Mouse (Mus musculus) right cerebral cortex, adult 2 months (tissue): ENCODE measurements around the gene Prom2.

Experiments
- DNase-seq, 2 experiments: peaks; one replicate each; pipeline ENCODE4 v3.0.0; 2021 to 2022; ENCODE audit warnings: low spot score in 2 of 2

Prom2 gene

GRCm38 (mm10) chr2:127523950-127524729, 17.1 kb downstream of the Prom2 start:
- DNase-seq = no peak

GRCm38 (mm10) chr2:127522006-127522441, 19.2 kb downstream of the Prom2 start, which contains the start of gene Kcnip3:
Gene Kcnip3, minus strand, starts transcription at chr2:127522094.
- peak; percentile 72 to 86 for DNase-seq

- DNase-seq = peak; percentile 75 to 79
Observed at GRCm38 (mm10) chr2:127521172-127522005, 19.9 kb downstream of the Prom2 start.

GRCm38 (mm10) chr2:127520123-127520522, 21.1 kb downstream of the Prom2 start:
- no peak for DNase-seq

- DNase-seq = no peak
Observed at GRCm38 (mm10) chr2:127519308-127519707, 22.0 kb downstream of the Prom2 start.

DNA sequence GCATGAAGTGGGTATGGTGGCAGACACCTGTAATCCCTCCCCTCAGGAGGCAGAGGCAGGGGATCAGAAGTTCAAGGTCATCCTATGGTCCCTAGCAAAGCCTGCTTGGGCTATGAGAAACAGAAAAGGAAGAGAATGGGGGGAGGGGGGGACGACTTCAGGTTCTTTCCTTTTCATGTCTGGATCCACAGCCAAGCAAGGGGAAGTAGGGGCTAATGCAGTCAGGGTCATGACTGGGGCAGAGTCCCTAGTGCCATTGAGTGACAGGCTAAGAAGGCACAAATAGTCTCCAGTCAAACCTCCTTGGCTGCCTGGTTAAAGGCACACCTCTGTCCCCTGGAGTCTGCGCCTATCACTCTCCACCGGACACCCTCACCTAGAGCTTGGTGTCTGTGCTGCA, 22.4 kb downstream of the Prom2 start:
- DNase-seq = no peak

DNA sequence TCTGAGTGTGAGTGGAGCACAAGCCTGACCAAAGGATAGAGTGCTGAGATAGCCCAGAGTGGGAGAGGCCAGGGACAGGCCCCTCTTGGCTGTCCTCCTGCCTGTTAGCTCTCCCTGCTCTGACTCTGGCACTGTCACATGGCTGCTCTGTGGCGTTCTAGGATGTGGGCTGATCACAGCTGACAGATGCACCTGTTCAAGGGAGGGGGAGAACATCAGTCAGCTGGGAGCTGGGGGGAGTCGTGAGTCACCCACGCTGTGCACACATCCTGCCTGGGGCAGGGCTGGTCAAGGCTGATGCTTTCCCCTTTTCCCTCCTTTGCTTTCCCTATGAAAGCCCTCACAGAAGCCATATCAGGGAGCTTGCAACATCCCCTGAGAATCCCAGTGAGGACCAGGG, 23.0 kb downstream of the Prom2 start:
- peak; percentile 70 to 72 for DNase-seq

DNA sequence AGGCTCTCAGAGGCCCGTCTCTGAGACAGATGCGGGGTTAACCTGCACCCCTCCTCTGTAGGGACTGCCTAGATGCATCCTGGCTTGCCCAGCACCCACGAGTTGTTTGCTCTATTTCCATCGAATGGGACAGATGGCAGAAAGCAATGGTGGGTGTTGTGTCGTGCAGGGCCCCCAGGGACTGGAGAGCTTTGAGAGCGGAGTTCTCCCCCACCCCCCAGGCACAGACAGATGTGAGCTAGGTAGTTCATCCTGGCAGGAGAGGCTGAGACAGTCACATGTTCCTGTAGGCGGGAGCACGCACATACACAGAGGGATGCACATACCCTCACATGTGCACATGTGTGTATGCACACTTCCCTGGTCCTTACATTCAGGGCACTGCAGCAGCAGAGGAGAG, 24.2 kb downstream of the Prom2 start:
- DNase-seq = peak; percentile 80 to 83

- DNase-seq = no peak
Observed at GRCm38 (mm10) chr2:127514380-127515124, 26.7 kb downstream of the Prom2 start.

GRCm38 (mm10) chr2:127513244-127513643, 28.0 kb downstream of the Prom2 start:
- DNase-seq = no peak

GRCm38 (mm10) chr2:127511426-127511825, 29.8 kb downstream of the Prom2 start:
- no peak for DNase-seq

DNA sequence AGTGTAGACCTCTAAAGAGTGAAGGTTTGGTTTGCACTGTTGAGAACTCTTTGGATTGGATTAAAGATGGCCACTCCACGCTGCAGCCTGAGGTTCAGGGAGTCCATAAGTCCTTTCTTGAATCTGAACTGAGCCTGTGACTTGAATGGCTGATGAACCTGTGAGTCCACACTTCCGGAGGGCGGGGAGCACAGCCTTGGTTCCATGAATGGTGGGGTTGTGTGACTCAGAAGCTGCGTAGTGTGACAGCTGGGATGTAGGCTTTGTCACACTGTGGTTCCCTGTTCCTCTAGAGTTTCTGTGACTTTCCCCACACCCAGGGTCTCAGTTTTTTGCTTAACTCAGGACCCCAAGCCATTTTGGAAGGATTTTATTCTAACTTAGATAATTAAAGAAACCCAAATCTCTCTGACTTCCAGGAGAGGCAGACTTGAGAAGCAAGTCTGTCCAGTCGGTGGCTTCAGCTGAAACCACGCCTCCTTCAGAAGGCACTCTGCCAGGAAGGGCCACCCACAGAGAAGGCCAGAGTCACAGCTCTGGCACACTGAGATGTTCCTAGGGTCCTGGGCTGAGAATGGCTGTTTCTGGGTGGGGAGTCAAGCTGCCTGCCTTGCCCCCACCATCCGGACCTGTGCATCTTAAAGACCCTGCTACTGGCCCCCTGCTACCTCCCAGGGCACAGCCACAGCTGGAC, 33.2 kb downstream of the Prom2 start:
- peak in 1 of 2 experiments; percentile 69 for DNase-seq

- peak; percentile 88 to 93 for DNase-seq
Observed at GRCm38 (mm10) chr2:127507077-127507774, 34.0 kb downstream of the Prom2 start.

DNA sequence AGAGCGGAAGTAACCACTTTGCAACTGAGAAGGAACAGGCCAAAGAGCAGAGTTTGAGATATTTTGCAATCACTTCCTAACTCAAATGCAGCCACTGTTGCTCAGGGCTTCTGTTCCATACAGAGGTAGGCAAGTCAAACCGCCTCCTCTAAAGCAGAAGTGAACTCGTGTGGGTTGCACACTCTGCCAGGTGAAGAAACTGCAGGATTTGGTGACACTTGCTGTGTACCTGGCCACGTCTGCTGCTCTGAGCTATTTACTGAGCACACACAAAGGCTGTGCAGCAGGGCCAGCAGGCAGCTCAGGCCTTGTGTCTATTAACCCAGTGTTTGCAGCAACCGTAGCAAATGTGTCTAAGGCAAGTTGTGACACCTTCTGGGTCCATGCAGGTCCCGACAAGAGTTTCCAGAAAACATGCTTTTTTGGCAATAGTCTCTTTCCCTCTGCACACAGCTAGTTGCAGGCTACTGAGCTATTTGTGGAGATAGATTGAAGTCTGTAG, 35.1 kb downstream of the Prom2 start:
- no peak for DNase-seq

GRCm38 (mm10) chr2:127505196-127505595, 36.1 kb downstream of the Prom2 start:
- no peak for DNase-seq

GRCm38 (mm10) chr2:127503751-127504549, 37.3 kb downstream of the Prom2 start:
- DNase-seq = peak in 1 of 2 experiments; percentile 51

DNA sequence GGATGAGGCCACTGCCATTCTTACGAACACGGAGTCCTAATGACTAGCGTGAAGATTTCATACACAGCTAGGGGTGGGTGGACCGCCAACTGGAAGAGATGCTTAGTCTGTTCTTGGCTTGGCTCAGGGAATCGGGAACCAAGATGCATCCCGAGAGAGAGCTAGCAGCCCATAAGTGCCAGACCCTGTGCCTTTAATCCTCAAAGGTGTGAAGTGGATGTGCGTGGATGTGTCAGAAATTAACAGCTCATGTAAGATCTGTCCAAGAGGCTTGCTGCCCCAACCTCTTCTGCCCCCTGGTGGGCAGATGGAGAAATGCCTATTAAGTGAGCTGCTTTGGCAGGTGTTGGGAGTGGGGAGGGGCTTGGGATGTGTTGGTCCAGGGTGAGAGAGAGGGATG, 40.2 kb downstream of the Prom2 start:
- peak; percentile 51 to 72 for DNase-seq

DNA sequence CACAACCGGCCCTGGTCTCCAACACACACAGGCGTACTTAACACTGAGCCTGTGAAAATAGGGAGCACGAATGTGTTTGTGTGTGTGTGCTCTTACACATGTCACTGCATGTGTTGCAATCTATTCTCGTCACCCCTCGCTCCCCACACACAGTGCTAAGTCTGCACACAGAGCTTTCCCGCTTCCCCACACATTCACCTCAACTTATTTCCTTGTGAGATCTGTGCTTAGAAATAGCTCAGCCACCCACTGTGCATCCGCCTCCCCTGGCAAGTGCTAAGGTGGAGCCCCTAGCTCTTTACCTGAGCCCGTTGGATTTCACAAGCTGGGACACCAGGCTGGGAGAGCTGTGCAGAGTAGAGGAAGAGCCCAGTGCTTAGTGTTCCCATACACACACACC, 42.5 kb downstream of the Prom2 start:
- DNase-seq = peak; percentile 59 to 62

DNA sequence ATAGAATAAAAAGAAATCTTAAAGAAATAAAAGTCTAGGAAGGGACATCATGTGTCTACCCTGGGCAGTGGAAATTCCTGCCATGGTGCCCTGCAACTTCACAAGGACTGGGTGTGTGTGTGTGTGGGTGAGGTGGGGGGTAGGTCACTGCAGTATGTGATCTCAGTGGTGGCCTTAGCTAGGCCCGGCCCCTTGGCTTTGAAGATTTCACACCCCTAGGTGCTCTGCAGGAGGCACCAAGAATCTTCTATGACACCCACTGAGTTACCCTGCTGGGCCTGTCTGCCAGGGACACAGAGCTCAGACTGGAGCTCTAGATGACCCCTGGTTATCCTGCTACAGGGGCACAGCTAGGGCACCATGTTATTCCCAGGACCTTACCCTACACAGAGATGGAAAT, 44.9 kb downstream of the Prom2 start:
- no peak for DNase-seq
